Mouse (Mus musculus) mature B cell (primary cell): Measurements from ENCODE around the gene Kif28.
"Not testable (repeated sequence)": the region's sequence is repeated elsewhere in the genome, so short reads cannot be mapped to it uniquely, and the experiment has no call there.

Experiments
- in situ Hi-C: fragments of 300-500 bp; cut with MboI; formaldehyde crosslinking; loops from 2 replicates; pipeline ENCODE4 v1.14.3; 2019

The Kif28 gene

DNA sequence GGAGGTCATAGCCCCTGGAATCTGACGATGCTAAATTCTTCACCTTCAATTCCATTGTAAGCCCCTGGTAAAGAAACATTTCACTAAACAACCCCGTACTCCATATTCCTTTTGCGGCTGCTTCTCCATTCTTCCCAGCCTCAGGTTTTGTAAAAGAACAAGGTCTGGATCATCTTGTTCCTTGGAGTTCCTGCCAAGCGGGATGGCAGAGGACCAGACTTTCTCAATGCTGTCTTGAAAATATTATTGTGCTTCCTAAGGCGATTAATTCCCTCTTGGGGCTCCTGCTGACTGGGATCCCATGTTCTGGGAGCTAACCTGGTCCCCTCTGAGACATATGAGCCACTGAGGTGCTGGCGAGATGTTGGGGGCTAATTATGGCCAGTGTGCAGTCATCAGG is 39.9 kb downstream of the Kif28 start:
- in situ Hi-C loops: no loop called here

DNA sequence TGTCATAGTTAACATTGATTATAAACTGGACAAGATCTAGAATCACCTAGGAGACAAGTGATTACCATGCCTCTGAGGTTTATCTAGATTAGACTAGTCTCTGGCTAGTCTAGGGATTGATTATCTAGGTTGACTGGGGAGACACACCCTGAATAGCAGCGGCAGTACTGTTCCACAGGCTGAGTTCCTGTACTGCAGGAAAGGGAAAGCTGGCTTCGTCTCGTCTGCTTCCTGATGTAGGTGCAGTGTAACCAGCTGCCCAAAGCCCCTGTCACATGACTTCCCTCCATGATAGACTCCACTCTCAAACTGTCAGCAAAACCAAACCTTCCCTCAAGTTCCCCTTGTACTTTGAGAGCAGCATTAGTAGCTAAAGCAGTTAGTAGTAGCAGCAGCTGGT is 40.9 kb downstream of the Kif28 start:
- in situ Hi-C loops: no loop called here

DNA sequence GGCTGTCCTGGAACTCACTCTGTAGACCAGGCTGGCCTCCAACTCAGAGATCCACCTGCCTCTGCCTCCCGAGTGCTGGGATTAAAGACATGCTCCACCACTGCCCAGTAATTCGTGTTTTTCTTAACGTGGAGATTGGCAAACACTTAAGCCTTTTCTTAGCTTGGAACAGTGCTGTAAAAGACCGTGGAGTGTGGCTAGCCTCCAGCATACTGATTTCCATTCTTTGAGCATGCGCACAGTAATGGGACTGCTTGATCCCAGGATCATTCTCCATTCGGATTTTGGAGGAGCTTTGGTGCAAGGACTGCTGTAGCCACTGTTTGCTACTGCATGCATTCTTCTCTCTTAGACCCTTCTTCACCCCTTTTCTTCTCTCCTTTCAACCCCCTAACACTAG is 55.6 kb downstream of the Kif28 start:
- in situ Hi-C loops: no loop called here

GRCm38 (mm10) chr1:179688914-179689313 is 56.2 kb downstream of the Kif28 start:
- in situ Hi-C loops: no loop called here

DNA sequence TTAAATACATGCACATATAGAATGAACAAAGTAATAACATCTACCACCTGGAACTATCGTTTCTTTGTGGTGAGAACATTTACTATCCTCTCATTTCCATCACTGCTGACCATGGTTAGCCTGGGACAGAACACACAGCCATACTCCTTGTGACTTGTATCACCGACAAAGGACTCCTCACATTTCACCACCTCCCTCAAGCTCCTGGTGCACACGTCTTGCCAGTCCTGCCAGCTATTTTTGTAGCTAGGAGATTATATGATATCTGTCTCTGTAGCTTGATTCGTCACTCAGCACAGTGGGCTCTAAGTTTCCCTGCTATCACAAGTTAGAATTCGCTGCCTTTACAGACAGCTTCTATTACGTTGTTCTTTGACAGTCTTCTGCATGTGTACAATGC is 56.7 kb downstream of the Kif28 start:
- in situ Hi-C loops: no loop called here

DNA sequence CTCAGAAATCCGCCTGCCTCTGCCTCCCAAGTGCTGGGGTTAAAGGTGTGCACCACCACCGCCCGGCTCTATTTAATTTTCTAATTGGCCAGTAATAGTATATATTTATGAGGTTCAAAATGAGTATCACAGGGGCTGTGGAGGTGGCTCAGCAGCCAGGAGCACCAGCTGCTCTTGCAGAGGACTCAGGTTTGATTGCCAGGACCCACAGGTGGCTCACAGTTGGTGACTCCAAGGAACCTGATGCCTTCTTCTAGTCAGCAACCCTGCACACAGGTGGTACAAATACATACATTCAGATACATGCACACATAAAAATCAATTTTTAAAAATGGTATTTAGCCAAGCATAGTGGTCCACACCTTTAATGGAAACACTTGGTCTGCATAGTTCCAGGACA is 57.1 kb downstream of the Kif28 start:
- in situ Hi-C loops: no loop called here

- in situ Hi-C loops: no loop called here
Observed at GRCm38 (mm10) chr1:179687305-179687704, 57.8 kb downstream of the Kif28 start.

GRCm38 (mm10) chr1:179686781-179687180 is 58.3 kb downstream of the Kif28 start:
- in situ Hi-C loops: no loop called here

DNA sequence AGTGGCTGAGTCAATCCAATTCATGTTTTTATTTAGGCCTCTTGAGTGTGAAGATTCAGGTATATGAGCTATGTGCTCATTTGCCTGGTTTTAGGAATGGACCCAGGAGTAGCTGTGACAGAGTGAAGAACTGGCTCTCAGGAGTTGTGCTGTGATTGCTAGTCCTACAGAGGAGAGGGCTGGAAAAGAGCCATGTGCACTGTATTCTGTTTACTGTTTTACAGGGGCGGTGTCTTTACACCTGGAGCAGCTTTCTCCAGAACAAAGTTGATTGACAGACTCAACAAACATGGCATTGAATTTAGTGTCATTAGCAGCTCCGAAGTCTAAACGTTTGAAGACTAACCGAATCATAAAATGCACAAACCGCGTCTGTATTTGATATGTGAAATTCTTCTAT is 58.7 kb downstream of the Kif28 start:
- in situ Hi-C loops: no loop called here

DNA sequence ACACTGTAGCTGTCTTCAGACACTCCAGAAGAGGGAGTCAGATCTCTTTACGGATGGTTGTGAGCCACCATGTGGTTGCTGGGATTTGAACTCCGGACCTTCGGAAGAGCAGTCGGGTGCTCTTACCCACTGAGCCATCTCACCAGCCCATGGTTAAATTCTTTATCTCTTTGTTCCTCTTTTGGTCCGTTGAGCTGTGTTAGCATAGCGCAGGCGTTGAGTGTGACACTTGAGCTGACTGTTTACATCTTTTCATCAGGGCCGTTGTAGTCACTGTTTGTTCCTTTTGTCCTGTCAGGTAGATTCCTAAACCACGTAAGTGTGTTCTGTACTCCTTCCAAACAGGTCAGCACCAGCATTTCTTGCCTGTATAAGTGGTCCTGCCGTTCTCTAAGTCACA is 62.3 kb downstream of the Kif28 start:
- in situ Hi-C loops: not testable (repeated sequence)

- in situ Hi-C loops: no loop called here
Observed at GRCm38 (mm10) chr1:179679326-179679725, 65.7 kb downstream of the Kif28 start.

DNA sequence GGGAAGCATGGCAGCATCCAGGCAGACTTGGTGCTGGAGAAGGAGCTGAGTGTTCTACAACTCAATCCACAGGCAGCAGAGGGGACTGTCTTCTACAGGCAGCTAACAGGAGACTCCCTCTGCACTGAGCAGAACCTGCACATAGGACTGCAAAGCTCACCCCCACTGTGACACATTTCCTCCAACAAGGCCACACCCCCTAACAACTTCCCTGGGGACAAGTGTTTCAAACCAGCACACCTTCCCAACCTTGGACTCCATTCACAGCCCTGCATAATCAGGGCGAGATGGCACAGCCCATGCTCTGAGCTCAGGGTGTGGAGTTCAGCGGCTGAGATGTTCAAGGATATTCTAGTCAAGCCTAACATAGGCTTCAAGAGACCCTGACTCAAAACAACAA is 68.0 kb downstream of the Kif28 start:
- in situ Hi-C loops: no loop called here

DNA sequence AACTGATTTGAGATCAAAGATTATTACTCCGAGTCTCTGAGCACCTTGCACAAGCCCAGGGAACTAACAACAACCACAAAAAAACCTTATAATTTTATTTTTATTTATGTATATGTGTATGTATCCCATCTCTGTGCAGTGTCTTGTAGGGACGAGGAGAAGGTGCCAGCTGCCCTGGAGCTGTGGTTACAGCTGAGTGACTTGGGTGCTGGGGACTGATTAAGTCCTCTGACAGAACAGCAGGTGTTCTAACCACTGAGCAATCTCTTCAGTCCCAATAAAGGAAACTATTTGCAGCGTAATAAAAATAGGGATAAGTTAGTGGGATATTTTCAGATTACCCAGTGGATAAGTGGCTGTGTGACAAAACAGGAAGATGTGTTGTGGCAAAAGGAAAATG is 70.7 kb downstream of the Kif28 start:
- in situ Hi-C loops: no loop called here

DNA sequence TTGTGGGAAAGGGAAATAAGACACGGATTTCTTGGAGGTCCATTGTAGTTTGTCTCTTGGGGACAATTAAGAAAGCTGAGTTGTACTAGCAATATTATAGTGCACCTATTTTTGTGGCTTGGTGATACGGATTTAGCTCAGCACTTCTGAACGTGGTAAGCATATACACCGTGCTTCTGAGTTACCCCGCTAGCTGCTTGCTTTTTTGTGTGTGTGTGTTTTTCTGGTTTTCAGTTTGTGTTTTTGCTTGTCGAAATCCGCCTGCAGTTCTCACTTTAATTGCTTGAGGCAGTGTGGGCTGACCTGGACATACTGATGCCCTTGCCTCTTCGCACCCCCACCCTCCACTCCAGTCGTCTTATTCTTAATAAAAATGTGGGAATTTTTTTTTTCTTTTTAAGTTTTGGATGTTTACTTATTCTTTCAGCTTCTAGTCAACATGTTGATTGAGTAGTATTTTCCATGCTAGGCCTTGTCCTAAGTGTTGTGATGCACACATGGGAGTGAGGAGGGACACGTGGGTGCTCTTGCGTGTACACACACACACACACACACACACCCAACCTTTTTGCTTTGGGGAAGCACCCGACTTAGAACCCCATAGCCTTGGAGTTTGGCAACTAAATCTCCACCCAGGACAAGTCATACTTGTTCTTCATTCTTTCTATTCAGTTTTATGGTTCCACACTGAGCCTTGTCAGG is 76.1 kb downstream of the Kif28 start:
- in situ Hi-C loops: no loop called here

GRCm38 (mm10) chr1:179668013-179668805 is 76.9 kb downstream of the Kif28 start, which contains the start of gene Sccpdh:
TSS of gene Sccpdh (plus strand) at chr1:179668210.
- in situ Hi-C loops: no loop called here

GRCm38 (mm10) chr1:179667450-179667849 is 77.6 kb downstream of the Kif28 start:
- in situ Hi-C loops: no loop called here

- in situ Hi-C loops: no loop called here
Observed at GRCm38 (mm10) chr1:179666971-179667370, 78.1 kb downstream of the Kif28 start.

GRCm38 (mm10) chr1:179664309-179664930 is 80.7 kb downstream of the Kif28 start:
- in situ Hi-C loops: no loop called here

DNA sequence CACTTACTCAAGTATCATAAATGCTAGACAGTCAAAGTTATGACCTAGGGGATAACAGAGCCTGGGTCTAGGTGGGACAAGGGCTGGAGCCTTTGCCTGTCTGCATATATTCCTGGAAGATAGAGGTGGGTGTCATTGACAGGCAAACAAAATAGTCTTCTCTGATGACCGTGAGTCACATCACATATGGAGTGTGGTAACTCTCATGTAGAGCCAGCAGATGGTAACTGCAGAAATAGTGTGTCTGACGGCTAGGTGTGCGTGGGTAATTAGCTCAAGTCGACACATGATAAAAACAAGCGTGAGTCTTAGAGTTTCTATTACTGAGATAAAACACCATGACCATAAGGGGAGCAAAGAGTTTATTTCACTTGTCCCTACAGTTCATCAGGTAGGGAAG is 82.0 kb downstream of the Kif28 start:
- in situ Hi-C loops: no loop called here

DNA sequence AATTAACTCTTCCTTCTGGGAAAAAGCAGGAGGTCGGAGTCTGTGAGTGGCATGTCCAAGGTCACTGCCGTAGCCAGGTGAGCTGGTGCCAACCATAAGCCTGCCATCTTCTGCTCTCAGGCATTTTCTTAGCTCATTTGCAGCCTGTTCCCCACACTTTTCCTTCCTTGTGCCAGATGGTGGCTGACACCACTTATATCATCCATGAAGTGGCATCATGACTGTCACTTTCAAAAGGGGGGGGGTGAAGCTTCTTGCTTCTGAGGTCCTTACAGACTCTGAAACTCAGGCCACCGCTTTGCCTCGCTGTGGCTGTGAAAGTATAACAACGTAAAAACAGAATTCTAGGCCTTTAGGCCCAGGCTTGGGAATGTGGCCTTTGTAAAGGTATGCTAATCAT is 93.8 kb downstream of the Kif28 start:
- in situ Hi-C loops: no loop called here

DNA sequence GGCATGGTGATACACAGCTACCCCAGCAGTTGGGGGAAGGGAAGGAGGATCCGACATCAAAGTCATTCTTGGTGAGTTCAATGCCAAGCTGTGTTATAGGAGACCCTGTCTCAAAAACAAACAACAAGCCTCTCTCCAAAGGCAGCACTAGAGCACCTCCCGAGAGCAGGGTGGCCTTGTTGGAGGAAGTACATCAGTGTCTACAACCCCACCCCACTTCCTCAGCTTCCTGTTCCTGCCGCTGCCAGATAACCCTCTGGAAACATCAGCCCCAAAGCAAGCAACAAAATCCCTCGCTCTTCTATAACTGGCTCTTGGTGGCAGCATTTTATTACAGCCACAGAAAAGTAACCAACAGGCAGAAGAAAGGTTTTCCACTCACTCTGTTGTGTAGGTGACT is 94.8 kb downstream of the Kif28 start:
- in situ Hi-C loops: no loop called here

DNA sequence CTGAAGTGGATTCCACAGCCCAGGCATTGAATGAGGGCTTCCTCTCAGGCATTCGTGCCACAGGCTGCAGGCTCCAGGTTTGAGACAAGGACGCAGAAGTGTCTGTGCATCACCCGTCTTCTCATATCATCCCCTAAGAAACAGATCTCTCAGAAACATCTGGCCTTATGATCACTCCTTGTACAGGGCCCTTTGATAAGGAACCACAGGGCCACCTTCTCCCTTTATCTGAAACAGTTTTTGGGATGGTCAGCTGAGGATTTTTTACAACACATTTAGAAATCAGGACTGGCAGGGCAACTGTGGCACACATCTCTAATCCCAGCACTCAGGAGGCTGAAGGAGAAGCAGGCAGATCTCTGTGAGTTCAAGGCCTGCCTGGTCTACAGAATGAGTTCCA is 95.7 kb downstream of the Kif28 start:
- in situ Hi-C loops: no loop called here

GRCm38 (mm10) chr1:179648678-179649077 is 96.4 kb downstream of the Kif28 start:
- in situ Hi-C loops: not testable (repeated sequence)
